Mouse (Mus musculus) bone marrow, adult 2 months (tissue): ENCODE data around the gene Olfr1177-ps. TPM values are rescaled to one million over a fixed set of nuclear protein-coding genes. Genes with fewer than 3 reads are reported as not detected.

Experiments
- H3K27ac ChIP-seq: fragments of 200-500 bp; 2 replicates; pipeline ENCODE4 v1.5.1; 2012; ENCODE audit warnings: low read depth, mild to moderate bottlenecking, control low read depth, inconsistent platforms, low read length; ENCODE audit not compliant: control insufficient read depth, poor library complexity, insufficient read depth
- H3K4me1 ChIP-seq: fragments of 200-500 bp; 2 replicates; pipeline ENCODE4 v1.6.1; 2011; ENCODE audit warnings: low read length; ENCODE audit not compliant: control insufficient read depth, insufficient read depth
- H3K4me3 ChIP-seq: fragments of 200-500 bp; replicated peaks from 2 replicates; pipeline ENCODE3; 2011; ENCODE audit warnings: mild to moderate bottlenecking, low read depth, low read length, control low read depth; ENCODE audit not compliant: control insufficient read depth
- CTCF ChIP-seq: fragments of 200-500 bp; IDR thresholded peaks from 2 replicates; pipeline ENCODE4 v1.5.1; 2011; ENCODE audit warnings: low read length, control low read depth; ENCODE audit not compliant: control insufficient read depth, insufficient read depth
- POLR2A ChIP-seq: fragments of 200-500 bp; IDR thresholded peaks from 2 replicates; pipeline ENCODE4 v1.6.1; 2011; ENCODE audit warnings: low read depth, mild to moderate bottlenecking, control low read depth, low read length, borderline replicate concordance; ENCODE audit not compliant: control insufficient read depth
- WGBS: fragments of 180-500 bp; shearing (Covaris S2); methylation state at CpG from one replicate; pipeline ENCODE4 v1.1.7; 2018; 5-methylcytosine and 5-hydroxymethylcytosine counted together
- polyA plus RNA-seq: library from polyadenylated mRNA; stranded (reverse); fragments of >200 nt; gene quantifications from 2 replicates; pipeline ENCODE4 v1.2.4, GENCODE M21; 2011; ENCODE audit warnings: low replicate concordance; ENCODE audit not compliant: missing spikeins, insufficient read depth, insufficient read length

The Olfr1177-ps gene
- not detected in 2 replicates for polyA plus RNA-seq

- no peak for TF ChIP-seq CTCF
- Histone ChIP-seq H3K4me1 (no peaks in the 10 kb centered on the region), H3K27ac (no peak within 1 kb of the TSS), H3K4me3 (no peak within 1 kb of the TSS)
- 70% methylated on average over 1 of the region's 1 CpGs for WGBS
These were observed at the start of gene Olfr1177-ps for GRCm38 (mm10) chr2:88346392-88346791. Gene Olfr1177-ps, minus strand, starts transcription at chr2:88346492.

GRCm38 (mm10) chr2:88386762-88387161, 40.5 kb upstream of the Olfr1177-ps start, which contains the start of gene Olfr1178:
Gene Olfr1178, plus strand, starts transcription at chr2:88387062.
- Histone ChIP-seq H3K4me3 (no peak within 1 kb of the TSS), H3K27ac (no peak within 1 kb of the TSS), H3K4me1 (no peaks in the 10 kb centered on the region)
- WGBS: 63% methylated on average over 1 of the region's 1 CpGs
- TF ChIP-seq CTCF: no peak
- no peak for TF ChIP-seq POLR2A

GRCm38 (mm10) chr2:88356304-88356703, 10.0 kb upstream of the Olfr1177-ps start:
- Histone ChIP-seq H3K27ac (no peak overlapping the region), H3K4me3 (no peak overlapping the region), H3K4me1 (no peaks in the 10 kb centered on the region)
- under 1% methylated on average over 2 of the region's 2 CpGs for WGBS
- TF ChIP-seq CTCF (no peak), POLR2A (no peak)

GRCm38 (mm10) chr2:88336421-88336820, 9.9 kb downstream of the Olfr1177-ps start, which contains the start of gene Olfr1176:
Gene Olfr1176, plus strand, starts transcription at chr2:88336721.
- Histone ChIP-seq H3K27ac (no peak within 1 kb of the TSS), H3K4me1 (no peaks in the 10 kb centered on the region), H3K4me3 (no peak within 1 kb of the TSS)
- 55% methylated on average over 1 of the region's 1 CpGs for WGBS
- TF ChIP-seq CTCF (no peak), POLR2A (no peak)

GRCm38 (mm10) chr2:88327115-88327514, 19.2 kb downstream of the Olfr1177-ps start, which contains the start of gene Olfr1175-ps:
Gene Olfr1175-ps, minus strand, starts transcription at chr2:88327215.
- no peaks in the 10 kb centered on the region for H3K4me1 ChIP-seq
- H3K4me3 ChIP-seq: no peak within 1 kb of the TSS
- WGBS: 69% methylated on average over 2 of the region's 2 CpGs
- TF ChIP-seq CTCF: no peak
- TF ChIP-seq POLR2A: no peak
- no peak within 1 kb of the TSS for H3K27ac ChIP-seq

GRCm38 (mm10) chr2:88315035-88315434, 31.3 kb downstream of the Olfr1177-ps start, which contains the start of gene Olfr1174-ps:
Gene Olfr1174-ps, minus strand, starts transcription at chr2:88315135.
- TF ChIP-seq CTCF (no peak), POLR2A (no peak)
- H3K4me3 ChIP-seq: no peak within 1 kb of the TSS
- H3K27ac ChIP-seq: no peak within 1 kb of the TSS
- 83% methylated on average over 4 of the region's 4 CpGs for WGBS
- H3K4me1 ChIP-seq: no peaks in the 10 kb centered on the region

Other genes with a start within 250 kb of the Olfr1177-ps start
- not detected in 2 replicates for gene Olfr1166, start 218.2 kb downstream of the Olfr1177-ps start, polyA plus RNA-seq
- not detected in 2 replicates for gene Olfr1167, start 191.3 kb downstream of the Olfr1177-ps start, polyA plus RNA-seq
- not detected in 2 replicates for gene Olfr1168, start 164.6 kb downstream of the Olfr1177-ps start, polyA plus RNA-seq
- not detected in 2 replicates for gene Olfr1170, start 118.2 kb downstream of the Olfr1177-ps start, polyA plus RNA-seq
- gene Olfr1173, start 66.6 kb downstream of the Olfr1177-ps start, polyA plus RNA-seq: not detected in 2 replicates
- not detected in 2 replicates for gene Olfr1174-ps, start 31.4 kb downstream of the Olfr1177-ps start, polyA plus RNA-seq
- gene Olfr1175-ps, start 19.3 kb downstream of the Olfr1177-ps start, polyA plus RNA-seq: not detected in 2 replicates
- gene Olfr1176, start 9.8 kb downstream of the Olfr1177-ps start, polyA plus RNA-seq: not detected in 2 replicates
- gene Olfr1178, start 40.6 kb upstream of the Olfr1177-ps start, polyA plus RNA-seq: 20.4 and 30.3 TPM in 2 replicates
- not detected in 2 replicates for gene Olfr1179, start 60.0 kb upstream of the Olfr1177-ps start, polyA plus RNA-seq
- gene Olfr1180, start 72.7 kb upstream of the Olfr1177-ps start, polyA plus RNA-seq: not detected in 2 replicates
- gene Olfr1181, start 79.7 kb upstream of the Olfr1177-ps start, polyA plus RNA-seq: not detected in 2 replicates
- gene Gm13757, start 102.6 kb upstream of the Olfr1177-ps start, polyA plus RNA-seq: not detected in 2 replicates
- gene Olfr1183, start 108.4 kb upstream of the Olfr1177-ps start, polyA plus RNA-seq: not detected in 2 replicates
- gene Olfr1184, start 137.1 kb upstream of the Olfr1177-ps start, polyA plus RNA-seq: not detected in 2 replicates
- not detected in 2 replicates for gene Olfr1185-ps1, start 146.8 kb upstream of the Olfr1177-ps start, polyA plus RNA-seq
- gene Olfr1186, start 172.1 kb upstream of the Olfr1177-ps start, polyA plus RNA-seq: not detected in 2 replicates
- not detected in 2 replicates for gene Olfr1188, start 210.4 kb upstream of the Olfr1177-ps start, polyA plus RNA-seq
- gene Olfr1189, start 240.0 kb upstream of the Olfr1177-ps start, polyA plus RNA-seq: not detected in 2 replicates